In the genomic region with DNA sequence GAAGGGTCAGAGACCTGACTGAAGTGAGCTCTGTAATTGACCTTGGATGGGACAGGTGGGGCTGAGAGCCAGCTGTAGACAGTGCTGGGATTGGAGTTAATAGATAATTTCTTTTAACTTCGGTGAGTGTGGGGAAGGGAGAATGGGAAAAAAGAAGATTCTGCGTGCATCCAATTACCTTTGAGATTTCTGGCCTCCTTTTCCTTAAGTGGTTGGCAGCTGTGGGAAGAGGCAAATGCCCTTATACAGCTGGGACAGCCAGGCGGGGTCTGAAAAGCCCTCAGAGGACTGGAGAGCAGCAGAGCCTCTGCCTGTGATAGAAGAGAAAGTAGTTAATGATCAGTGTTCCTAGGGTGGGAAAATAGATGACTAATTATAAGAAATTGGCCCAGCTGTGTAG, we compare ENCODE assay signal across 22 mouse cellular contexts. TPM values are rescaled to one million over a fixed set of nuclear protein-coding genes. Genes with fewer than 3 reads are reported as not detected.
DNase-seq lines count a peak whose midpoint lies in the region; ATAC-seq and TF ChIP-seq lines count a peak whose summit lies in the region.
"Had no signal": no experiment of that assay in that cellular context is flagged by ENCODE, and none has a peak within 500 bp of the region (broad histone marks: within the 10 kb centered on the region; RNA-seq: fewer than 3 reads in every experiment).

No protein-coding gene starts in this region.

- H3K36me3 ChIP-seq in heart, postnatal 0 days (replicated peaks; ENCODE audit: control insufficient read depth, insufficient read depth, low read length), result no peaks in the 10 kb centered on the region
- no peaks in the 10 kb centered on the region for H3K36me3 ChIP-seq in heart, embryonic 12.5 days
- H3K36me3 ChIP-seq in kidney, embryonic 15.5 days, result no peaks in the 10 kb centered on the region
- H3K36me3 ChIP-seq in forebrain, embryonic 10.5 days (replicated peaks), result no peaks in the 10 kb centered on the region
- H3K36me3 ChIP-seq: embryonic facial prominence, embryonic 12.5 days; forebrain, embryonic 15.5 days; hindbrain, embryonic 13.5 days; limb, embryonic 13.5 days had no signal

- H3K9ac ChIP-seq in heart, postnatal 0 days (replicated peaks; ENCODE audit: low read depth, low read length), result no peak overlapping the region
- H3K9ac ChIP-seq in heart, embryonic 12.5 days, result no peak overlapping the region
- H3K9ac ChIP-seq in kidney, embryonic 15.5 days, result no peak overlapping the region
- H3K9ac ChIP-seq: embryonic facial prominence, embryonic 12.5 days; forebrain, embryonic 15.5 days; hindbrain, embryonic 13.5 days; limb, embryonic 13.5 days had no signal

- TF ChIP-seq CTCF in heart, postnatal 0 days (IDR thresholded peaks at IDR 0.05; ENCODE audit: low read depth), result no peak

- H3K4me2 ChIP-seq in heart, postnatal 0 days (ENCODE audit: low read depth, low read length), result no peak overlapping the region
- no peak overlapping the region for H3K4me2 ChIP-seq in heart, embryonic 12.5 days
- no peak overlapping the region for H3K4me2 ChIP-seq in kidney, embryonic 15.5 days
- H3K4me2 ChIP-seq: embryonic facial prominence, embryonic 12.5 days; forebrain, embryonic 15.5 days; heart, embryonic 11.5 days; hindbrain, embryonic 13.5 days; limb, embryonic 13.5 days; midbrain, embryonic 11.5 days had no signal

- no peak for DNase-seq in heart, postnatal 0 days (ENCODE audit: low spot score)
- DNase-seq in kidney, adult 11 months, result peak; percentile 90
- peak; percentile 74 to 89 for DNase-seq in kidney, postnatal 36 days
- DNase-seq in forebrain, embryonic 10.5 days (ENCODE audit: extremely low spot score, low spot score), result no peak
- DNase-seq in spleen, postnatal 10 days (ENCODE audit: low spot score in 2 of 2), result no peak
- DNase-seq: cerebellum, postnatal 25 days; heart, postnatal 14 days; lung, adult 18-20 months; lung, postnatal 10 days had no signal

- no peak overlapping the region for H3K4me3 ChIP-seq in heart, postnatal 0 days (ENCODE audit: low read depth, low read length)
- no peak overlapping the region for H3K4me3 ChIP-seq in heart, embryonic 12.5 days
- no peak overlapping the region for H3K4me3 ChIP-seq in kidney, embryonic 15.5 days (replicated peaks)
- H3K4me3 ChIP-seq in forebrain, embryonic 10.5 days, result no peak overlapping the region
- H3K4me3 ChIP-seq: embryonic facial prominence, embryonic 12.5 days; erythroblast, embryonic 14.5 days; forebrain, embryonic 15.5 days; hindbrain, embryonic 13.5 days; layer of hippocampus, adult 2 months; limb, embryonic 13.5 days had no signal

- no peak overlapping the region for H3K27ac ChIP-seq in heart, postnatal 0 days (ENCODE audit: low read depth)
- H3K27ac ChIP-seq in heart, embryonic 12.5 days (ENCODE audit: poor library complexity, severe bottlenecking), result no peak overlapping the region
- H3K27ac ChIP-seq in kidney, embryonic 15.5 days, result no peak overlapping the region
- no peak overlapping the region for H3K27ac ChIP-seq in forebrain, embryonic 10.5 days
- H3K27ac ChIP-seq: embryonic facial prominence, embryonic 12.5 days; forebrain, embryonic 15.5 days; hindbrain, embryonic 13.5 days; layer of hippocampus, adult 2 months; limb, embryonic 13.5 days; stomach, postnatal 0 days had no signal

- ATAC-seq in heart, postnatal 0 days (ENCODE audit: insufficient read depth, low read depth), result peak; percentile 33; the same call in 1 of the 2 replicates
- ATAC-seq in heart, embryonic 12.5 days (ENCODE audit: insufficient number of reproducible peaks, low FRiP score), result no peak
- ATAC-seq in kidney, embryonic 15.5 days (replicated peaks; ENCODE audit: low FRiP score), result peak; percentile 91
- no peak for ATAC-seq in erythroid progenitor cell, adult 5-6 weeks (replicated peaks; ENCODE audit: low FRiP score, poor library complexity, severe bottlenecking)
- ATAC-seq: forebrain, embryonic 15.5 days had no signal

- TF ChIP-seq EP300 in heart, postnatal 0 days (IDR thresholded peaks at IDR 0.05; ENCODE audit: low read depth), result no peak

- H3K9me3 ChIP-seq in heart, postnatal 0 days (replicated peaks; ENCODE audit: control insufficient read depth, low read length), result no peaks in the 10 kb centered on the region
- H3K9me3 ChIP-seq in heart, embryonic 12.5 days (replicated peaks), result no peaks in the 10 kb centered on the region
- H3K9me3 ChIP-seq in kidney, embryonic 15.5 days (replicated peaks), result no peaks in the 10 kb centered on the region
- H3K9me3 ChIP-seq in forebrain, embryonic 10.5 days, result no peaks in the 10 kb centered on the region
- H3K9me3 ChIP-seq: embryonic facial prominence, embryonic 12.5 days; forebrain, embryonic 15.5 days; hindbrain, embryonic 13.5 days; limb, embryonic 13.5 days had no signal

- WGBS in heart, postnatal 0 days, result 69% methylated on average over 3 of the region's 3 CpGs
- WGBS in heart, embryonic 12.5 days, result 73% methylated on average over 3 of the region's 3 CpGs
- WGBS in kidney, embryonic 15.5 days, result 77% methylated on average over 3 of the region's 3 CpGs
- WGBS in forebrain, embryonic 10.5 days, result 78% methylated on average over 3 of the region's 3 CpGs

- H3K27me3 ChIP-seq in heart, postnatal 0 days (ENCODE audit: control insufficient read depth, insufficient read depth, low read length), result no peaks in the 10 kb centered on the region
- H3K27me3 ChIP-seq in heart, embryonic 12.5 days (replicated peaks), result no peaks in the 10 kb centered on the region
- H3K27me3 ChIP-seq in kidney, embryonic 15.5 days, result no peaks in the 10 kb centered on the region
- no peaks in the 10 kb centered on the region for H3K27me3 ChIP-seq in forebrain, embryonic 10.5 days (ENCODE audit: poor library complexity, severe bottlenecking)
- H3K27me3 ChIP-seq: embryonic facial prominence, embryonic 12.5 days; forebrain, embryonic 15.5 days; hindbrain, embryonic 13.5 days had no signal

- H3K4me1 ChIP-seq in heart, postnatal 0 days (ENCODE audit: control insufficient read depth, insufficient read depth), result peaks cover 22% of the 10 kb centered on the region
- peaks cover 9% of the 10 kb centered on the region for H3K4me1 ChIP-seq in heart, embryonic 12.5 days (replicated peaks)
- H3K4me1 ChIP-seq in kidney, embryonic 15.5 days, result 0 out of 2 replicates have a peak, but pooled peaks cover 14% of the 10 kb centered on the region
- peaks cover 26% of the 10 kb centered on the region for H3K4me1 ChIP-seq in forebrain, embryonic 10.5 days
- H3K4me1 ChIP-seq: forebrain, embryonic 15.5 days; hindbrain, embryonic 13.5 days had no signal

RNA-seq across cellular contexts. Expression of gene Ror1, which starts 27.9 kb away (rescaled TPM):
- total RNA-seq in heart, postnatal 0 days (2014; rRNA removed; ENCODE audit: low replicate concordance), result 17.5 and 31.3 TPM in 2 replicates
- polyA plus RNA-seq in heart, postnatal 0 days (2015; fragmentation: Nextera tagmentation; extraction: Ambion mirVana), result 8.6 and 10.3 TPM in 2 replicates
- polyA plus RNA-seq in heart, embryonic 12.5 days (2016; fragmentation: Nextera tagmentation; extraction: Ambion mirVana), result 13.9 and 15.0 TPM in 2 replicates
- polyA plus RNA-seq in kidney, embryonic 15.5 days (2015; fragmentation: Nextera tagmentation; extraction: Ambion mirVana), result 10.5 and 11.1 TPM in 2 replicates
- total RNA-seq in erythroid progenitor cell, adult 5-6 weeks (2015; ENCODE audit: low replicate concordance), result not detected in 2 replicates
- not detected in 2 replicates for total RNA-seq in erythroid progenitor cell, adult 5-6 weeks (2017; ENCODE audit: low replicate concordance)
- 7.0 and 7.1 TPM in 2 replicates for polyA plus RNA-seq in forebrain, embryonic 10.5 days (2016; fragmentation: Nextera tagmentation; extraction: Ambion mirVana)
- total RNA-seq: granulocyte monocyte progenitor cell, adult 5-6 weeks had no signal
- polyA plus RNA-seq: erythroblast, embryonic 14.5 days had no signal

Comparison
In these comparisons a context has a peak if more than half of its experiments do, and no peak if none do; other contexts are left out.
1. ATAC-seq: peak in heart, postnatal 0 days (single experiment) and kidney, embryonic 15.5 days (single experiment); none in heart, embryonic 12.5 days (single experiment) and erythroid progenitor cell, adult 5-6 weeks (single experiment).
2. DNase-seq: peak in kidney, adult 11 months (single experiment) and kidney, postnatal 36 days (2 of 2); none in heart, postnatal 0 days (single experiment), forebrain, embryonic 10.5 days (single experiment) and spleen, postnatal 10 days (0 of 2).